Mouse (Mus musculus): ENCODE measurements around the gene Zfp935. TPM values are rescaled to one million over a fixed set of nuclear protein-coding genes. Genes with fewer than 3 reads are reported as not detected.
"Not testable (repeated sequence)": the region's sequence is repeated elsewhere in the genome, so short reads cannot be mapped to it uniquely, and the experiment has no call there.

Zfp935 gene
- polyA plus RNA-seq, 1 experiment, result not detected

GRCm38 (mm10) chr13:62466424-62467334 lies 91.6 kb downstream of the Zfp935 start, which contains the start of gene Gm49359:
Gene Gm49359 (minus strand): TSS chr13:62466832.
- H3K27ac ChIP-seq (ENCODE audit: control insufficient read depth, insufficient read depth, low read length); H3K27me3 ChIP-seq (ENCODE audit: control insufficient read depth, insufficient read depth, low read length); H3K4me1 ChIP-seq (replicated peaks; ENCODE audit: control insufficient read depth, insufficient read depth, low read length); H3K36me3 ChIP-seq (ENCODE audit: control insufficient read depth, insufficient read depth, low read length): not testable (repeated sequence)
- WGBS, result 2% methylated on average over 28 of the region's 28 CpGs
- peak; percentile 90 for DNase-seq
- 0 out of 2 replicates have a peak, but pooled peaks have one; percentile 25 for TF ChIP-seq POLR2A (IDR thresholded peaks at IDR 0.05; ENCODE audit: control insufficient read depth, extremely low read depth, insufficient read depth, low read length, poor library complexity)
- peak within 1 kb of the TSS; percentile 61 for H3K4me3 ChIP-seq (ENCODE audit: control insufficient read depth, insufficient read depth, low read length)

Other genes starting within 250 kb of the Zfp935 start
- 0.16 and 0.32 TPM in 2 replicates for gene Gm3604, start 175.3 kb downstream of the Zfp935 start, polyA plus RNA-seq (2012; rRNA removed)
- gene Gm49359, start 91.7 kb downstream of the Zfp935 start, polyA plus RNA-seq (2012; rRNA removed), result 1.9 and 2.5 TPM in 2 replicates
- gene Zfp934, start 12.7 kb upstream of the Zfp935 start, polyA plus RNA-seq (2012; rRNA removed), result 2.3 and 2.7 TPM in 2 replicates
- gene 6720489N17Rik, start 65.7 kb upstream of the Zfp935 start, polyA plus RNA-seq (2012; rRNA removed), result 0.15 and 0.41 TPM in 2 replicates
- 1.6 TPM in 2 replicates for gene Platr25, start 202.2 kb upstream of the Zfp935 start, polyA plus RNA-seq (2012; rRNA removed)
- 2.5 and 3.7 TPM in 2 replicates for gene Gm5141, start 227.3 kb upstream of the Zfp935 start, polyA plus RNA-seq (2012; rRNA removed)